Mouse (Mus musculus): Measurements from ENCODE around the gene Fam124b.
A peak's percentile ranks its signal among the peaks of the same experiment; 100 is the strongest.

Gene Fam124b

GRCm38 (mm10) chr1:80177651-80178382, 40.5 kb downstream of the Fam124b start:
- no peak for DNase-seq (ENCODE audit: low read depth, low spot score)

GRCm38 (mm10) chr1:80167706-80168105, 50.6 kb downstream of the Fam124b start:
- DNase-seq (ENCODE audit: low read depth, low spot score): no peak

- DNase-seq (ENCODE audit: low read depth, low spot score): no peak
These were observed 51.7 kb downstream of the Fam124b start for GRCm38 (mm10) chr1:80166577-80166976.

DNA sequence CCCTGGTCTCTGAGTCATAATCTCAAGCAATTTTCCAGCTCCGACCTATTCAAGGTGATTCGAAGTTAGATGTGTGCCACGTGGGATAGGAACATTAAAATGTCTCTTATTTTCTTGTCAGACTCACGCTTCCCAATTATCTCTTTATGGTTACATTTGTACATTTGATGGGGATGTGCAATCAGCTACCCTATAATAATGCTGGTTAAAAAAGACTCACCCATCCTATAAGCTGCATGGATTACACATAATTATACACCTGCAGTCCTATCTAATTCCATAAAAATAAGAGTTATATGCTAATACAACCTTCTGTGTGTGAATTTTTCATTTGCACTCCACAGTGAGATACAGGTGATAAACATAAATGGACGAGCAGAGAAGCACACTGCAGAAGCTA, 52.9 kb downstream of the Fam124b start:
- no peak for DNase-seq (ENCODE audit: low read depth, low spot score)

- no peak for DNase-seq (ENCODE audit: low read depth, low spot score)
These were observed 55.3 kb downstream of the Fam124b start for GRCm38 (mm10) chr1:80162943-80163342.

DNA sequence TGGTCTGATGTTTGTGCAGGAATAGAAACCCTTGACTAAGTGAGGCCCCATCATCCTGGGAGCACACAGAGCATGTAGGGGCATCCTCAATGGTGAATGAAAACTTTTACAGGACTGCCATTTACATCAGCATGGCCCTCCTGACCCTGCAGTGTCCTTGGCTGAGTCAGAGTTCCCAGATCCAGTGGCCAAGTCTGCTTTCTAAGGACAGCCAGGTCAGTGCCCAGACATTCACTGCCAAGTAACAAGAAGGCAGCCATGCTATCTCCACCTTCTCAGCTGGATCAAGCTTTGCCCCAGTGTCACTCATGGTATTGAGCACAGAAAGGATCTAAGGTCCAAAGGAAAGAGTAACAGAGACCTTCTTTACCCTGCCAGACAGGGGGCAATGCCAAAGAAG, 58.7 kb downstream of the Fam124b start:
- no peak for DNase-seq (ENCODE audit: low read depth, low spot score)

GRCm38 (mm10) chr1:80154902-80155301, 63.4 kb downstream of the Fam124b start:
- DNase-seq (ENCODE audit: low read depth, low spot score): no peak

GRCm38 (mm10) chr1:80153125-80153716, 65.1 kb downstream of the Fam124b start:
- DNase-seq (ENCODE audit: low read depth, low spot score): peak; percentile 37

DNA sequence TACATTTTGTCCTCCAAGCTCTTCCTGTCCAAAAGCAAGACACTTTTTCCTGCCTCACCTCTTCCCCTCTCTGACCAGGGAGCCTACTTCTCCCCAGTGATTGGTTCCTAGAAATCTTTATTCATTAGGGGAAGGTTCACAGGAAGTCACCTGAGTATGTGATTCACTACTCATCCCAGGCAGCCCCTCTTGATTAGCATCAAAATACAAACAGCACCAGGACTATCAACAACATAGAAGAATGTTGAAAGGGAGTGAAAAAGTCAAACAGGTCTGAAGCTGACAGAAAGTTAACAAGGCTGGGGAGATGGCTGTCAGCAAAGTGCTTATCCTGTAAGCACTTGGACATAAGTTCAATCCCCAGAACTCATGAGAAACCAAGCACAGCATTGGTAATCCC, 67.6 kb downstream of the Fam124b start:
- DNase-seq (ENCODE audit: low read depth, low spot score): no peak

Measured in CD4-positive, CD25-positive, alpha-beta regulatory T cell, adult 2 months (primary cell).